Mouse (Mus musculus): ENCODE data around the gene Adamts17.

Gene Adamts17

GRCm38 (mm10) chr7:66842021-66842420, 2.5 kb downstream of the Adamts17 start:
- in situ Hi-C loops (cut with MboI, MseI): loop anchor here (25.0 kb wide), 1 partner anchor 730 kb away; the partner anchor contains the start of gene Chsy1

GRCm38 (mm10) chr7:66843846-66844245, 4.3 kb downstream of the Adamts17 start:
- in situ Hi-C loops (cut with MboI, MseI): loop anchor here (25.0 kb wide), 1 partner anchor 732 kb away; the partner anchor contains the start of gene Chsy1

- in situ Hi-C loops (cut with MboI, MseI): loop anchor here (25.0 kb wide), 1 partner anchor 734 kb away; the partner anchor contains the start of gene Chsy1
Observed at GRCm38 (mm10) chr7:66846582-66846981, 7.0 kb downstream of the Adamts17 start.

GRCm38 (mm10) chr7:66847299-66847698, 7.8 kb downstream of the Adamts17 start:
- in situ Hi-C loops (cut with MboI, MseI): loop anchor here (25.0 kb wide), 1 partner anchor 735 kb away; the partner anchor contains the start of gene Chsy1

GRCm38 (mm10) chr7:66849316-66849715, 9.8 kb downstream of the Adamts17 start:
- in situ Hi-C loops (cut with MboI, MseI): loop anchor here (25.0 kb wide), 1 partner anchor 737 kb away; the partner anchor contains the start of gene Chsy1

DNA sequence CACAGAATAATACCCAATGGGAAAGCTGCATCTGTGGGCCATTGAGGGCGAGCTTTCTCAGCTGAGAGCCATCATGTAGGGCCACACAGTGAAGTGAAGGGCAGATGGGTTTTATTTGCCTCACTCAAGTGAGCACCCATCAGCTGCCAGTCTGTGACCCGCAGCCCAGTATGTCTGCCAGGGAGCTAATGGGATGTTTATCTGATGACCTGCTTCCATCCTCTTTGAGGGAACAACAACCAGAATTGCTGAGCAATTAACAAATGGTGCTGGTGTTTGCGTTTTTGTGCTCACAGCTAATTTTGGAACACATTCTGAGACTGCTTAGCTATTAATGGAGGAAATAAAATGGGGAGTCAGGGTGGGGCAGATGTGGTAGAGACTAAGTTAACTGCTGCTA, 12.6 kb downstream of the Adamts17 start:
- in situ Hi-C loops (cut with MboI, MseI): no loop called here

GRCm38 (mm10) chr7:66857610-66858009, 18.1 kb downstream of the Adamts17 start:
- in situ Hi-C loops (cut with MboI, MseI): no loop called here

DNA sequence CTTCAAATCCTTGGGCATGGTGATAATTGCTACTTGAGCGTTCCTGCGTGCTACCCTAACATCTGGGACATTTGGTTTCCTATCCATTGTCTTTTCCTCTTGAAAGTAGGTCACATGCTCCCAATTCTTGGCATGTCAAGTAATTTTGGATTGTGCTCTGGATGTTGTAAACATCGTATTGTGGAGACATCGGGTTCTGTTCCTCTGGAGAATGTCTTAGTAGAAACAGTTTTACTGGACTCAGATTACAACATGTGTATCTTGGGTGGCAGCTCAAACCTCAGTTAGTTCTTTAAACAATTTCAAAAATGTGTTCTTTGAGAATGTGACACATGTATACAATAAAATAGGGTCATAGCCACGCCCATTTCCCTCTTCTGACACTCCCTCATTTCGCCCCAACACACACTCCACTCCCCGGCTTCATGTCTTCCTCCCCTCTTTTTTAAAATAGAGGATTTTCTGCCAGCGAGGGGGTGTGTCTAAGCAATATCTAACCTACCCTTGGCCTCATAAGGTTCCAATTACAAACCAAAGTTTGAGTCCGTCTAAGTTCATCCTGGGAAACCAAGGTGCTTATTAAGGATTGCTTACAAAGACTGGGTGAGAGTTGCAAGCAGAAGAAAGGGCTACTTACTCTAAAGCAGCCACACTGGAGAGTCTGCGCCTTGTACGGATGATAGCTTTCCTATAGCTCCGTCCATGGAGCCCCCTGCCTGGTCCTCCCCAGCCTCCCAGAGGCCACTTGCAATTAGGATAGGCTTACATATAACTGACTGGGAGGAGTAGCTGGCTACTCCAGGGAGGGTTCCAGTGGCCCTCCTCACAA, 18.9 kb downstream of the Adamts17 start:
- in situ Hi-C loops (cut with MboI, MseI): no loop called here

GRCm38 (mm10) chr7:66859220-66859619, 19.7 kb downstream of the Adamts17 start:
- in situ Hi-C loops (cut with MboI, MseI): no loop called here

- in situ Hi-C loops (cut with MboI, MseI): no loop called here
Observed at GRCm38 (mm10) chr7:66866944-66867718, 27.6 kb downstream of the Adamts17 start.

DNA sequence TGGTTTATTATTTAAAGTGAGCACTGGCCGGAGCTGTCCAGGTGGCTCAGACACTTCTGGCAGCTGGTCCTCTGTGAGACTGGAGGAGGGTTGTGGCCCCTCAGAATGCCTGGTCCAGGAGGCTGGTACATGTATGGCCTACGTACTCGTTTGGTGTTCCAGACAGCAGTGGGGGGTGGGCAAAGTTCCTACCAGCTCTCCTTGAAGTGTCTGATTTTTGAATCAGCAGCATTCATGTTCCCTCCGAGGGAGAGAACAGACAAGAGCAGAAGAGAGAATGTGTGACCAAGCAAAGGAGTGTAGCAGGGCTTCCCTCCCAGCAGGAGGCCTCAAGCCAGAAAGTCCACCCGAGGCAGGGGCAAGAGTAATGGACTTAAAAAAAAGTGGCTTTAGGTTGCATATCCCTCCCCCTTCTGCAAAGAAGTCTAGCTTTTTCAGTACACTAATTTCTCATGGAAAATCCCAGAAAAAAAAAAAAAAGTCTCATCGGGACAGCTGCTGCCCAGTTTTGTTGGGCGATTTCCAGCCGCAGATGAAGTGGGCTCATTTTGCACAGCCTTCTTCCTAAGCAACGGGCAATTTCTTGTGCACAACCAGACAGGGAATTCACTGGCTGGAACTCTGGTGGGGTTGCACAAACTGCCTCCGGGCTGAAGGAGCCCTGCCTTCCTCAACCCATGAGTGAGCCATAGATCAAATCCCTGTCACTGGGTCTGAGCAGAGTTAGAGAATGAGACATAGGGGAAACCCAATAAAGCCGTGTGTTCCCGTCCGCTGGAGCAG, 28.4 kb downstream of the Adamts17 start:
- in situ Hi-C loops (cut with MboI, MseI): no loop called here

DNA sequence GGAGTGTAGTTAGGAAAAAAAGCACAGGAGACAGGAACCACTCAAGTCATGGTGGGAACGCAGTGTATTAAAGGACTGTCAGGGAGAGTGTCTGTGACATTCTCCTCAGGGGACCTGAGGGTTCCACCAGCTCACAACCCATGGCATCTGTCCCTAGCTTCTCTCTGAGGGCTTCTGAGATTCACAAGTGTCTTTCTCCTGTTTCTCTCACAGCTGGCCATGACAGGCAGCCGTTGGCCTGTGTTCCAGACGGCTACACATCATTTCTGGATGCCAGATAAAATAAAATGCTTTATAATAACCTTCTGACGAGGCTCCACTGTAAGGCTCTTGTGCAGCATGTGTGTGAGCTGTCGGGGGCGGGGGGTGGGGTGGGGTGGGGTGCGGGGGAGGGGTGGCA, 32.0 kb downstream of the Adamts17 start:
- in situ Hi-C loops (cut with MboI, MseI): no loop called here

DNA sequence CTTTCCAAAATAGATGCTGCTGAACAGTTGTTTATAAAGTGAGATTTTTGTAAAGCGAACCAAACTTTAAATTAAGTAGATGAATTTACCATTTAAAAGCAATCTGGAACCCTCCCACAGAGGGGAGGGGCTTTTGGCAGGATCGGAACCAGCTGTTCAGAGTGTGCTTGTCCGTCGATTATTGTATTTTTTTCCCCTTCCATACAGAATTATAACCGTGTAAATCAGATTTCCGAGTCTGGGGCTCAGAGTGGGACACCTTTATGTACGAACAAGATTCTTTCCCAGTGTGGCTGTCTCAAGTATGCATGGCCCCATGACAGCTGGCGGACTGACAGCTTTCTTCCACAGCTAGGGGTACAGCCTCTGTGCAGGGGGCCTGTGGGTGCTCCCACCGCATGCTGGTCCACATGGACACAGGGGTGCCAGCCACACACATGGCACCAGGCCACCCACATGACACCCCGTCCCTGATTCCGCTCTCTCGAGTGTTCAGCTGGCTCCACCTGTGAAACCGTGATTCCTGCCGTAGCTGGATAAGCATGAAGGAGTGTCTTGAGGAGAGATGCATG, 32.5 kb downstream of the Adamts17 start:
- in situ Hi-C loops (cut with MboI, MseI): no loop called here

- in situ Hi-C loops (cut with MboI, MseI): no loop called here
Observed at GRCm38 (mm10) chr7:66873235-66873634, 33.7 kb downstream of the Adamts17 start.

DNA sequence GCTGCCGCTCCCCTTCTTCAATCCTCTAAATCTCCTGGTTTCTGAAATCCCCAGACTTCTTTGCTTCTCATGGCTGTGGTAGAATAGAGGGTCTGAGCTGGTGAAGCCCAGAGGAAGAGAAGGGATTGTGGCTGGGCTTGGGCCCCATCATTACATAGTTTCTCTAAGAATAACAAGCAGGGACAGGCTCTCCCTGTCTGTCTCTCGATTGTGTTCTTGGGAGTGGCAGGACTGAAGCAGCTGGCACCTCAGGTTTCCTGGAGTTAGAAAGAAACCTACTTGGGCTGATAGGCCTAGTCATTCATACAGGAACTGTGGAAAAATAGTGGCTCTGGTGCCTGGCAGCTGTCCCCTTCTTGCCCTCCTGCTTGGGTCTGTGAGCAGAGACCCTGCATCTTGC, 51.9 kb downstream of the Adamts17 start:
- in situ Hi-C loops (cut with MboI, MseI): no loop called here

DNA sequence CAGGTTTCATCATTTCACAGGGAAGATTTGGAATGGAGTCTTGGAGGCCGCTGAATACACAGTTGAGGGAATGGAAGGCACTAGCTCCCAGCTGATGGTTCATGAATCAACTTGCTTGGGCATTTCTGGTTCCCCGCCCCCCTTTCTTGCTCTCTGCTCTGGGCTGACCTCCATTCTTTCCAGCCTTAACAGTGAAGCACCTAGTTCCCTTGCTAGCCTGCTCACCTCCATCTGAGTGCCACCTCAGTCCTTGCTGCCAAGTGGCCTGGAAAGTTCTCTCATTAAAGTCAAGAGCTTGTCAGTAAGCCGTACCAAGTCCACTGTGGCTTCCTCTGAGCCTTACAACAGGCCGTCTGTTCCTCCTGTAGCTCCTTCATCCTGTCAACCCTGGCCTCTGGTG, 52.6 kb downstream of the Adamts17 start:
- in situ Hi-C loops (cut with MboI, MseI): no loop called here

GRCm38 (mm10) chr7:66902376-66902775, 62.8 kb downstream of the Adamts17 start:
- in situ Hi-C loops (cut with MboI, MseI): no loop called here

GRCm38 (mm10) chr7:66903014-66903413, 63.5 kb downstream of the Adamts17 start:
- in situ Hi-C loops (cut with MboI, MseI): no loop called here

GRCm38 (mm10) chr7:66905941-66906340, 66.4 kb downstream of the Adamts17 start:
- in situ Hi-C loops (cut with MboI, MseI): no loop called here

DNA sequence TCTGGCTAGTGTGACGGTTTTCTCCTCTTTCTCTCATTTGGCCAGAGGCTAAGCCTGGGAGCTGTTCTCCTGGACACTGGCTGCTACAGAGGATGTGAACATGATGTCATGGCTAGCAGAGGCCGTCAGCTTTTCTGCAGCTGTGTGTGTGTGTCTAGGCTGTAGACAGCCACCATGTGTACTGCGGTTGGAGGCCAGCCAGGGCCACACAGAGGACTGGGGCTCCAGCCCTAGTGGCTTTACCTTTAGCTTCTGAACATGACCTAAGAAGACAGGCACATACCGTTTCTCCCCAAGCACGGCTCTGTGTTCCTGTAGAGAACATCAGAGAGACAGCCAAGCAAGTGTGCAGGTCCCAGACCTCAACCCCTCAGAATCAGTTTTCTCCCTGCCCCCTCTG, 73.3 kb downstream of the Adamts17 start:
- in situ Hi-C loops (cut with MboI, MseI): no loop called here

- in situ Hi-C loops (cut with MboI, MseI): no loop called here
Observed at GRCm38 (mm10) chr7:66923595-66923994, 84.1 kb downstream of the Adamts17 start.

Data from T-helper 2 cell (primary cell).